Comparison of ENCODE assay signal across 23 mouse cellular contexts in genomic region chr1:64681499-64681898, GRCm38 (mm10).
"Had no signal": no experiment of that assay in that cellular context is flagged by ENCODE, and none has a peak within 500 bp of the region (broad histone marks: within the 10 kb centered on the region; RNA-seq: fewer than 3 reads in every experiment).

No protein-coding gene starts in this region.

- H3K4me3 ChIP-seq: heart, adult 2 months; heart, embryonic 10.5 days; heart, embryonic 12.5 days; hindbrain, embryonic 10.5 days; hindbrain, embryonic 12.5 days; intestine, embryonic 15.5 days; layer of hippocampus, adult 2 months; left cerebral cortex, adult 2 months; limb, embryonic 10.5 days; limb, embryonic 12.5 days had no signal

- H3K27ac ChIP-seq: heart, adult 2 months; heart, embryonic 10.5 days; hindbrain, embryonic 10.5 days; hindbrain, embryonic 12.5 days; hindbrain, embryonic 14.5 days; intestine, embryonic 15.5 days; layer of hippocampus, adult 2 months; left cerebral cortex, adult 2 months; limb, embryonic 10.5 days; limb, embryonic 12.5 days had no signal

- H3K4me1 ChIP-seq: heart, embryonic 10.5 days; heart, embryonic 12.5 days; hindbrain, embryonic 10.5 days; hindbrain, embryonic 12.5 days; intestine, embryonic 15.5 days had no signal

- H3K4me2 ChIP-seq: heart, embryonic 12.5 days; hindbrain, embryonic 12.5 days; hindbrain, embryonic 14.5 days; intestine, embryonic 15.5 days; limb, embryonic 12.5 days had no signal

- H3K9me3 ChIP-seq: heart, embryonic 10.5 days; heart, embryonic 12.5 days; hindbrain, embryonic 10.5 days; hindbrain, embryonic 12.5 days; intestine, embryonic 15.5 days; limb, embryonic 10.5 days; limb, embryonic 12.5 days had no signal

- H3K27me3 ChIP-seq: heart, embryonic 12.5 days; hindbrain, embryonic 12.5 days; intestine, embryonic 15.5 days; limb, embryonic 12.5 days had no signal

- ATAC-seq: hindbrain, embryonic 16.5 days; inflammation-experienced regulatory T-cells, adult 6 months; intestine, embryonic 15.5 days; intestine, postnatal 0 days had no signal

- H3K36me3 ChIP-seq: heart, embryonic 10.5 days; heart, embryonic 12.5 days; hindbrain, embryonic 12.5 days; intestine, embryonic 15.5 days; limb, embryonic 12.5 days had no signal

- H3K9ac ChIP-seq: heart, embryonic 12.5 days; hindbrain, embryonic 12.5 days; hindbrain, embryonic 14.5 days; intestine, embryonic 15.5 days; limb, embryonic 12.5 days had no signal

- DNase-seq: gastrocnemius, postnatal 14 days; gastrocnemius, postnatal 36 days; heart, adult 2 months; heart, postnatal 10 days; heart, postnatal 4 days; kidney, adult 18-20 months; kidney, adult 8-10 months; kidney, postnatal 10 days; kidney, postnatal 25 days; kidney, postnatal 4 days had no signal
